Mouse (Mus musculus) c-Kit-negative CD71-positive TER-119-positive erythroid progenitor cells, embryonic 14.5 days (primary cell): Measurements from ENCODE around the gene Grsf1.
A peak's percentile ranks its signal among the peaks of the same experiment; 100 is the strongest.

Source experiments
- DNase-seq: peaks from one replicate; pipeline ENCODE4 v3.0.0-alpha.2; 2013; ENCODE audit warnings: low read depth, low spot score

The Grsf1 gene

DNA sequence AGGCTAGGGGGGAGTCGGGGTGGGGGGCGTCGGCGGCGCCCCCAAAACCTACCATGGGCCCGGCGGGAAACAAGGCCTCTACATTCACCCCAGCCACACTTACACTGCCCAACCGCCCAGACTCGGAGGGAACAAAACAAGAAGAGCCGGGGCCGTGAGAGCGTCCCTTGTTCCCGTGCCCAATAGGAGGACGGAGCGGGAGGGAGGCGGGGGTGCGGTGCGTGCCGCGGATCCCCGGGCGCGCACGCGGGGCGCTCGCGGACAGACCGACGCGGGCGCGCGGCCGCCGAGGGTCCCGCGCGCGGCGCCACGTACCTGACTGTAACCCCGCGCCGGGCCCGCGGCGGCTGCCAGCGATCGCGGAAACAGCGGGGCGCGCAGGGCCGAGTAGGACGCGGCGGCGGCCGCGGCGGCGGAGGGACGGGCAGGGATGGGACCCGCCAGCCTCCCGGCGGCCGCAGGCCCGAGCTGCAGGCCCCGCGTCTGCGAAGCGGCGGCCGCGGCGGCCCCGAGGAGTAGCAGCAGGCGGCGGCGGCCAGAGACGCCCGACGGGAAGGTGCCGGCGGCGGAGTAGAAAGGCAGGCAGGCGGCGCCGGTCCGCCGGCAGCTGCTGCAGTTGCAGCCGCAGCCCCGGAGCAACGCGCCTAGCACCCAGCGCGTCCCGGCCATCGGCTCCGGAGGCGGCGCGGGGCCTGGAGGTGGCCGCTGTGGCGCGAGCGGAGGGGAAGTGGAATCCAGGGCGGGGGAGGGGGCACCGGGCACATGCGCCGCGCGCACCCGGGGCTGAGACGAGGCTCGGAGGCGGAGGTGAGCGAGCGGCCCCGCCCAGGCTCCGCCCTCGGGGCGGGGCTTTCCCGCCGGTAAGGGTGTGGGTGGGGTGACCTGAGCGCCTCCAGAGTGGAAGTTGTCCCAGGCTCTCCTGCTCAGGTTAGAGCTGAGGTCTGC, at the start of gene Grsf1:
Grsf1 (minus strand) TSS at position 729 of the 945 bp plus-strand sequence.
- peak; percentile 79 for DNase-seq

- DNase-seq, result peak; percentile 68
Observed at GRCm38 (mm10) chr5:88724030-88724429, 48.1 kb upstream of the Grsf1 start.

- DNase-seq, result no peak
Observed at GRCm38 (mm10) chr5:88722213-88722600, 46.2 kb upstream of the Grsf1 start.

DNA sequence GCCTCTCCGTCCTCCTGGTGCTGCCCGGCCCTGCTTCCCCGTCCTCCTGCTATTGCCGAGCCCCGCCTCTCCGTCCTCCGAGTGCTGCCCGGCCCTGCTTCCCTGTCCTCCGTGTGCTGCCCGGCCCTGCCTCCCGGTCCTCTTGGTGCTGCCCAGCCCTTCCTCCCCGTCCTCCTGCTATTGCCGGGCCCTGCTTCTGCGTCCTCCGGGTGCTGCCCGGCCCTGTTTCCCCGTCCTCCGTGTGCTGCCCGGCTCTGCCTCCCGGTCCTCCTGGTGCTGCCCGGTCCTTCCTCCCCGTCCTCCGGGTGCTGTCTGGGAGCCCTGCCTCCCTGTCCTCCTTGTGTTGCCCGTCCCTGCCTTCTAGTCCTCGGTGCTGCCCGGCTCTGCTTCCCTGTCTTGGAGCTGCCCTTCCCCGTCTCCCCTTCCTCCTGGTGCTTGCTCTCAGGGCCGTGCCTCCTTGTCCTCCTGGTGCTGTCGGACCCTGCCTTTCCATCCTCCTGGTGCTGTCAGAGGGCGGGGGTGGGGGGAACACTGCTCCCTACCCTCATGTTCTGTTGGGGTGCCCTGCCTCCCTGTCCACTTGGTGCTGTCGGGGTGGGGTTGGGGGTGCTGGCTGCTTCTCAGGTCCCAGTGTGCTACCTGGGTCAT, 45.7 kb upstream of the Grsf1 start:
- no peak for DNase-seq

DNA sequence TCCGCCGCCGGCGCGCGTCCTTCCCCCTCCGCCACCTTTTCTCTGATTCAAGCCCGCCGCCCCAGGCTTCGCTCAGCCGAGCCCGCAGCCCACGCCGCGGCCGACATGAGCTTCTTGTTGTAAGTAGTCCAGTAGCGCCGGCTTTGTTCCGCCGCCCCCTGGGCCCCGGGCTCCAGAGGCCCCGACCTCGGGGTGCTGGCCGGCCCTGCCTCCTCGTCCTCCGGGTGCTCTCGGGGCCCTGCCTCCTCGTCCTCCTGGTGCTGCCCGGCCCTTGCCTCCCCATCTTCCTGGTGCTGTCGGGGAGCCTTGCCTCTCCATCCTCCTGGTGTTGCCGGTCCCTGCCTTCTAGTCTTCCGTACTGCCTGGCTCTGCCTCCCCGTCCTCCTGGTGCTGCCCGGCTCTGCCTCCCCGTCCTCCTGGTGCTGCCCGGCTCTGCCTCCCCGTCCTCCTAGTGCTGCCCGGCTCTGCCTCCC, 45.1 kb upstream of the Grsf1 start:
- DNase-seq, result no peak

DNA sequence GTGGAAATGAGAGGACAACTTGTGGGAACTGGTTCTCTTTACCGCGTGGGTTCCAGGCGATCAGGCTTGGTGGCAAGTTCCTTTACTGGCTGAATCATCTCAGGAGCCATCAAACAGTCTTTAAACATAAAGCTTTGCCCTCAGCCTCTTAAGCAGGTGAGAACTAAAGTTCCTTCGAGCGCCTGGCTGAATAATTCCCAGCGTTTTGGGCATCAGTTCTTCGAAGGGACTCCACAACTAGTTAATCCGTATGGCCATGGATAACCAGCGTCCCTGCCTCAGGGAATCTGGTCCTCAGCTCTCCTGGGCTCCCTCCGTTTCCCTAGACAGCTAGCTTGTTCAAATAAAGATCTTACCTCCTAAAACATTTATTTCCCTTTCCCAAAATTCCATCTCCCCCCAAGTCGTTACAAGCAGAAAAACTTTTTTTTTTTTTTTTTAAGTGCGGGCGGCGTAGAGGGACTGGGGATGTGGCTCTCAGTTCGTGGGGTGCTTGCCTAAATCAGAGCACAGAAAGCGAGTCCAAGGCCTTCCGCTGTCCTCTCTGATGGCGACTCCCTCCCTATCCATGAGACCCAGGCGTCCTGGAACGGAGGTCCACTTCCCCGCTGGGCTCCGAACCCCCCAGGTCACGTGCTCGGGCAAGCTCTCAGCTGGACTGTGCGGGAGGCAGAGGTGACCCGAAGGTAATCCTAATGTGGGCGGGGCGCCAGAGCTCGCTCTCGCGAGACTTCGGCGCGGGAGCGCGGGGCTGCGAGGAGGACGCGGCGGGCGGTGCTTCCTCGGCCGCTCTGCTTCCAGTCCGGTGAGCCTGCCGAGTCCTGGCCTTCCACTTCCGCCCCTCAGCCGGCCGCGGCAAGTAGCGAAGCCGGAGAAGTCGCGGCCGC, 44.4 kb upstream of the Grsf1 start, which contains the start of gene Mob1b:
Mob1b (plus strand) TSS at position 740 of the 887 bp plus-strand sequence.
- peak; percentile 92 for DNase-seq

- no peak for DNase-seq
Observed at GRCm38 (mm10) chr5:88716983-88717382, 41.0 kb upstream of the Grsf1 start.

- DNase-seq, result no peak
Observed at GRCm38 (mm10) chr5:88712328-88712727, 36.4 kb upstream of the Grsf1 start.

GRCm38 (mm10) chr5:88711618-88712224, 35.8 kb upstream of the Grsf1 start:
- DNase-seq, result no peak

DNA sequence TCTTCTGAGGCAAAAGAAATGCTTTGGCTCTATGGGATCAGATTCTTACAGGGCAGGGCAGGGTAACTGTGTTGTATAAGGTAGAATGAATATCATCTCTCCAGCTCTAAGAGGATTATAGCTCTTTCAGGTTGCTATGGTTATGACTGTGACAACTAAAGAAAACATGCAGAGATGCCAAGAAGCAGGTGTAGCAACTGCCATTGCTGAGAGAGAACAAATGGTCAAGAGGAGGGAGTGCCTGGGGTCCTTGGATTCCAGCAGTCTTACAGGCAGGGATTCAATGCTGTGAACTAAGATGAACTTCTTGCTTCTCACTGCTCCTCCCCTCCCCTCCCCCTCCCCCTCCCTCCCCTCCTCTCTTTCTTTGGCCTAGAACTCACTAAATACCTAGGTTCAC, 35.2 kb upstream of the Grsf1 start:
- no peak for DNase-seq

DNA sequence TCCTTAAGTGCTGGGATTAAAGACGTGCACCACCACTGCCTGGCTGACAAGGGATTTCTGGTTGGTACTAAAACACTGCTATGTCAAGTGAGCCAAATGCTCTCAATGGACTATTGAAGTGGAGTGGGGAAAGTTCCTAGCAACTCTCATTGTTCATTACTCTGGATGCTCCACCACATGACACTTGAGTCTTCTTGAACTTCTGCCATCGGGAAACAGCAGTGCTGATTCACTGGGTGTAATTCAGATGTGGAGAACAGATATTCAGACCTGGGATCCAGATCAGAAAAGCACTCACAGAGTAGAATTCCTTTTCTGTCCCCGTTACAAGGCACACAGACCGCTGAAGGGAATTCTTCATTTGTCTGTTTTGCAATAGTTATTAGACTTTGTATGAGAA, 27.6 kb upstream of the Grsf1 start:
- DNase-seq, result no peak

GRCm38 (mm10) chr5:88702041-88702440, 26.1 kb upstream of the Grsf1 start:
- DNase-seq, result no peak

- no peak for DNase-seq
Observed at GRCm38 (mm10) chr5:88699251-88699913, 23.4 kb upstream of the Grsf1 start.

GRCm38 (mm10) chr5:88697291-88697690, 21.3 kb upstream of the Grsf1 start:
- no peak for DNase-seq

- DNase-seq, result no peak
Observed at GRCm38 (mm10) chr5:88693057-88693456, 17.1 kb upstream of the Grsf1 start.

DNA sequence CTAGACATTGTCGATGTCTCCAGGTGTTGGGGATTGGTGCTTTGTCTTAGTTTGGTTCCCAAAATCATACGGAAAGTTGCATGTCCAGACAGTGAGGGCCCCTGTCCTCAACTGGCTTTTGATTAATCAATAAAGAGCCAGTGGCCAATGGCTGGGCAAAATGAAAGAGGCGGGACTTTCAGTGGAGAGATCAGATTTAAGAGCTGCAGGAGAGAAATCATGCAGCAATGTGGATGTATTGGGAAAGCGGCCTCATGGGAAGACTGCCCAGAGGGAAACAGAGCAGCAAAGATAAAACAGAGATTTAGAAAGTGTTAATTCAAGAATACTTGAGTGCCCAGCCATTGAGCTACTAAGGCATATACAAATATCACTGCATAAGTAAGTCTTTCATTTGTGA, 16.6 kb upstream of the Grsf1 start:
- no peak for DNase-seq

DNA sequence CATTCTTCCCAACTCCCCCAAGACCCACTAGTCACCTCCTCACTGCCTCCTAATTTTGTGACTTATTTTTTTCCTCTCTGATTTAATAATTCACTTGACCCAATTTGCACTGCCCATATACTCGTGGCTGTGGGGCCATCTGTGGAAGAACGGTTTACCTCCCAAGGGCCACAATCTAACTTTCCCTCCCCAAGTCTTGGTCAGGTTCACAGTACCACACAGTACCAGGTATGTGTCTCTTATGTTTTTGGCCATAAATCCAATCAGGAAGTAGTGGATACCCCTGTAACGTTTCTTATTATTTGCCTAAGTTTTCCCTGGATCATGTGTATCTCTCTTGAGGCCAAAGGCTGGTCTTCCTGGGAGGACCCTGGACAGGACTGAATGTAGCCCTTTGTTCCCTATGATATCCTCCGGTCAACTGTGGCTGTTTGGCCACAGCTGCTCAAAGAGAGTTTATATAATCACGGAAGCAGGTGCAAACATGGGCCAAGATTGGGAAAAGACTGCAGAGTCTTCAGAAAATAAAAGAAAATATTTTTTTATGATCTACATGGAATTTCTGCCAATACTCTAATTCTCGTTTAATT, 15.6 kb upstream of the Grsf1 start:
- no peak for DNase-seq

DNA sequence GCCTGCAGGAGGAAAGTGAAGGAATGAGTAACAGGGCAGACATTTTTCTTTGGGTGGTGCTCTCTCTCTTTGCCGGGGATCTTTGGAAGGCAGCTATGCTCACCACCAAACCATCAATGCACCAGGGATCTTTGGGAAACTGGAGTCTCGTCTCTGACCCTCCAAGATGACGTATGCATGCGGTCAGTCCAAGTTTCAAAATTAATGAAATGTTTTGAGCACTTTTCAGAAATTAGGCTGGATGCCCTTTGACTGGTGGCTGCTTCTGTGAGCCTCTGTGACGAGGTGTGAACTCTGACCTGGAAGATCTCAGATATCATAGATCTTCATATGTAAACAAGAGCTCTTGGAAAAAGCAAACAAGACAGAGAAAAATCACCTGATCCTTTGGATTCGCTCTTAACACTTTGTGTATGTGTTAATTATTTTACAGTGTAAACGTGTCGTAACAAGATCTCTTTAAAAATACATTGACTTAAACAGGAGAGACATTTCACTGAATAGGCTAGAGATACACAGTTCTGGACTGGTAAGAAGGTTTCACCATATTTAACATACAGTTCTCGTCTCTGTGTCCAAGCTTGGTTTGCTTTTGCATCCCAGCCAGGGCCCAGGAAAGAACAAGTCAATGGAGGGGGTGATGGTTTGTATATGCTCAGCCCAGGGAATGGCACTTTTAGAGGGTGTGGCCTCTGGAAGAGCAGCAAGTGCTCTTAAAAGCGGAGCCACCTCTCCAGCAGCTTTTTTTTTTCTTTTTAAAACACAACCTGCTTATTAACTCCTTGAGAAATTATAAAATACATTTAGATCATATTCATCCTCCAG, 14.9 kb upstream of the Grsf1 start:
- no peak for DNase-seq

DNA sequence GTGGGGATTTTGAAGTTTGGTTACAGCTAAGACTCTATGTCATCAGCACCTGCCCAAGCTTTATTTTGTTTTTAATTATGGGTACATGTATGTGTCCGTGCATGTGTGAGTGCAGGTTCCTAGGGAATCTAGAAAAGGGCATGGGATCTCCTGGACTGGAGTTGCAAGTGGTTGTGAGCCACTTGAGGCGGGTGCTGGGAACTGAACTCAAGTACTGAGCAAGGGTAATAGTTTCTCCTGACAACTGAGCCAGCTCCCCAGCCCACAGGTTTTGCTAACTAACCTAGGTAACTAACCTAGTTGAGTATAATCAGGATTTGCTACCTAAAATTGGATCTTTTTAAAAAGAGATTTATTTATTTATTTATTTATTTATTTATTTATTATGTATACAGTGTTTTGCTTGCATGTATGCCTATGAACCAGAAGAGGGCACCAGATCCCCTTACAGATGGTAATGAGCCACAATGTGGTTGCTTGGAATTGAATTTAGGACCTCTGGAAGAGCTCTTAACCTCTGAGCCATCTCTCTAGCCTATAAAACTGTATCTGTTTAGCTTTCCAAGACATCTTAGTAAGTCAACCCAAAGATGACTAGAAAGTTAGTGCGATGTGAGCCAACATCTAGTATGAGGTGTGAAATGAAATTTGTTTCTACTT, 13.4 kb upstream of the Grsf1 start:
- no peak for DNase-seq
